ENCODE assay signal across 11 mouse cellular contexts in the genomic region with DNA sequence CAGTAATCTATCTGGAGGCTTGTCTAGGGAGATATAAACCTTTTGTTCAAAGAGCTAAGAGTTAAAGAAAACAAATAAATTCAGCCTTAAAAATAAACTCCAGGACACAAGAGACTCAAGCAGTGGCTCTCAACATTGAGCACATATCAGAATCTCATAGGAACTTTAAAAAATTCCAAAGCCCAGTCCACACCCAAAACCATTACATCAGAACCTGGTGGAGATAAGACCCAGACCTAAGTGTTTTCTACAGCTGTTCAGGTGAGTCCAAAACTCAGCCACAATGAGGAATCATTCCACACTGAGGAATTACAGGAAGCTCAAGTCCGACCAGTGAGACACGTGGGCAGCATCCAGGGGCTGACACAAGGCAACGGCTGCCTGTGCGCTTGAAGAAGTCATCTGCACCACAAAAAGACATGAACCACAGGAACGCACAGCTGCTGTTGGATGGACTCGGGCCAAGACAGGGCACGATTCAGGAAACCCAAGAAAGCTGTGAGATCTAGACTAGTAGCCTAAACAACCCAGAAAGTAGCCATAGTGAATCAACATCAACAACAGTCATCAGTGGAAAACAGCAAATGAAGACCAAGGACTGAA.
A peak's percentile ranks its signal among the peaks of the same experiment; 100 is the strongest.
DNase-seq lines count a peak whose midpoint lies in the region; ATAC-seq and TF ChIP-seq lines count a peak whose summit lies in the region.
"Had no signal": no experiment of that assay in that cellular context is flagged by ENCODE, and none has a peak within 500 bp of the region (broad histone marks: within the 10 kb centered on the region; RNA-seq: fewer than 3 reads in every experiment).

No protein-coding gene starts in this region.

- ATAC-seq in forebrain, embryonic 16.5 days, result no peak

- H3K79me3 ChIP-seq in C2C12 (ENCODE audit: low read depth), result no peaks in the 10 kb centered on the region

- no peaks in the 10 kb centered on the region for H3K4me1 ChIP-seq in forebrain, embryonic 16.5 days (replicated peaks; ENCODE audit: control insufficient read depth, insufficient read depth, low read length)
- H3K4me1 ChIP-seq: hindbrain, embryonic 10.5 days had no signal

- H3K4me2 ChIP-seq in forebrain, embryonic 16.5 days (ENCODE audit: low read length), result no peak overlapping the region

- DNase-seq in gastrocnemius, postnatal 10 days, result peak; percentile 16
- DNase-seq in gastrocnemius, postnatal 36 days, result no peak
- DNase-seq in gastrocnemius, postnatal 25 days, result peak; percentile 20
- peak; percentile 41 for DNase-seq in splenic B cell, adult 2 months (ENCODE audit: low read depth, low spot score)
- DNase-seq in layer of hippocampus, adult 8-10 months (ENCODE audit: low spot score in 2 of 2), result no peak
- no peak for DNase-seq in left cerebral cortex, postnatal 36 days (ENCODE audit: low spot score in 2 of 2)
- DNase-seq: cerebellum, postnatal 25 days had no signal

- no peaks in the 10 kb centered on the region for H3K79me2 ChIP-seq in C2C12 (ENCODE audit: control insufficient read depth, insufficient read depth)

- intact Hi-C loops in gastrocnemius, postnatal 36 days (cut with DNase I), result no loop called here
- intact Hi-C loops in left cerebral cortex, postnatal 36 days (cut with DNase I), result no loop called here

- TF ChIP-seq CTCF in C2C12 (IDR thresholded peaks at IDR 0.05; ENCODE audit: control insufficient read depth, insufficient read depth, insufficient read length), result no peak

- no peak overlapping the region for H3K9ac ChIP-seq in forebrain, embryonic 16.5 days (replicated peaks; ENCODE audit: low read depth, low read length)

- no peaks in the 10 kb centered on the region for H3K36me3 ChIP-seq in C2C12 (ENCODE audit: control insufficient read depth, insufficient read depth)
- no peaks in the 10 kb centered on the region for H3K36me3 ChIP-seq in splenic B cell, adult 2 months (ENCODE audit: control insufficient read depth, insufficient read depth, low read length, poor library complexity, severe bottlenecking)
- no peaks in the 10 kb centered on the region for H3K36me3 ChIP-seq in forebrain, embryonic 16.5 days (ENCODE audit: control insufficient read depth, insufficient read depth)
- H3K36me3 ChIP-seq: hindbrain, embryonic 10.5 days had no signal

- H3K27ac ChIP-seq in forebrain, embryonic 16.5 days (ENCODE audit: low read length), result no peak overlapping the region
- H3K27ac ChIP-seq: hindbrain, embryonic 10.5 days had no signal

- H3ac ChIP-seq in C2C12 (ENCODE audit: control insufficient read depth, insufficient read length, low read depth), result no peak overlapping the region

- no peaks in the 10 kb centered on the region for H3K9me3 ChIP-seq in forebrain, embryonic 16.5 days (ENCODE audit: control insufficient read depth, low read length)
- H3K9me3 ChIP-seq: hindbrain, embryonic 10.5 days had no signal

- WGBS in forebrain, embryonic 16.5 days, result 89% methylated on average over 7 of the region's 7 CpGs

- H3K27me3 ChIP-seq in C2C12 (ENCODE audit: control insufficient read depth, insufficient read depth, insufficient read length), result no peaks in the 10 kb centered on the region
- no peaks in the 10 kb centered on the region for H3K27me3 ChIP-seq in splenic B cell, adult 2 months (ENCODE audit: control insufficient read depth, insufficient read depth, low read length, poor library complexity, severe bottlenecking)
- H3K27me3 ChIP-seq in forebrain, embryonic 16.5 days (replicated peaks; ENCODE audit: control insufficient read depth, insufficient read depth, low read length), result no peaks in the 10 kb centered on the region

- no peak overlapping the region for H3K4me3 ChIP-seq in C2C12 (ENCODE audit: insufficient read depth, poor library complexity, severe bottlenecking)
- H3K4me3 ChIP-seq in forebrain, embryonic 16.5 days (replicated peaks; ENCODE audit: low read length), result no peak overlapping the region
- H3K4me3 ChIP-seq: erythroblast, embryonic 14.5 days; hindbrain, embryonic 10.5 days had no signal

TF ChIP-seq in C2C12, 6 proteins besides CTCF, POLR2A, EP300 and RAD21:
- TF ChIP-seq MYOG (IDR thresholded peaks at IDR 0.05; ENCODE audit: control insufficient read depth, extremely low read depth, insufficient read length) (no peak), MYOD1 (IDR thresholded peaks at IDR 0.05; ENCODE audit: control insufficient read depth, insufficient read length, low read depth) (peak; percentile 94), FOSL1 (IDR thresholded peaks at IDR 0.05; ENCODE audit: insufficient read depth, low read length, poor library complexity, severe bottlenecking) (no peak), MAX (IDR thresholded peaks at IDR 0.05) (peak; percentile 40), CEBPB (IDR thresholded peaks at IDR 0.05; ENCODE audit: low read depth) (no peak), USF1 (IDR thresholded peaks at IDR 0.05; ENCODE audit: low read depth) (peak; percentile 74)
TF ChIP-seq in C2C12: peak in this region for 3.

Comparison
In these comparisons a context has a peak if more than half of its experiments do, and no peak if none do; other contexts are left out.
1. DNase-seq: peak in gastrocnemius, postnatal 10 days (single experiment), gastrocnemius, postnatal 25 days (single experiment) and splenic B cell, adult 2 months (single experiment); none in gastrocnemius, postnatal 36 days (0 of 2), layer of hippocampus, adult 8-10 months (0 of 2) and left cerebral cortex, postnatal 36 days (0 of 2).